Comparison of ENCODE assay signal across 8 mouse cellular contexts in genomic region chr12:16589966-16590365, GRCm38 (mm10). TPM values are rescaled to one million over a fixed set of nuclear protein-coding genes. Genes with fewer than 3 reads are reported as not detected.
DNase-seq lines count a peak whose midpoint lies in the region; ATAC-seq and TF ChIP-seq lines count a peak whose summit lies in the region.
"Had no signal": no experiment of that assay in that cellular context is flagged by ENCODE, and none has a peak within 500 bp of the region (broad histone marks: within the 10 kb centered on the region; RNA-seq: fewer than 3 reads in every experiment).

No protein-coding gene starts in this region.

- no peak for TF ChIP-seq EP300 in lung, postnatal 0 days (IDR thresholded peaks at IDR 0.05)

- no peak overlapping the region for H3K27ac ChIP-seq in cortical plate, adult 2 months (ENCODE audit: insufficient read depth, low read length)
- no peak overlapping the region for H3K27ac ChIP-seq in hindbrain, postnatal 0 days
- H3K27ac ChIP-seq in lung, postnatal 0 days (ENCODE audit: low read length) = no peak overlapping the region

- no peaks in the 10 kb centered on the region for H3K9me3 ChIP-seq in hindbrain, postnatal 0 days (ENCODE audit: low read length)
- H3K9me3 ChIP-seq in lung, postnatal 0 days (ENCODE audit: low read length) = no peaks in the 10 kb centered on the region
- H3K9me3 ChIP-seq: limb, embryonic 15.5 days had no signal

- ATAC-seq in hindbrain, postnatal 0 days = no peak
- peak; percentile 31; the same call in 1 of the 2 replicates for ATAC-seq in lung, postnatal 0 days

- no peak for TF ChIP-seq CTCF in cortical plate, adult 2 months (IDR thresholded peaks at IDR 0.05; ENCODE audit: extremely low read depth, insufficient read depth, low read length)
- TF ChIP-seq CTCF in hindbrain, postnatal 0 days (IDR thresholded peaks at IDR 0.05; ENCODE audit: low read depth) = no peak
- no peak for TF ChIP-seq CTCF in lung, postnatal 0 days (IDR thresholded peaks at IDR 0.05)

- no peak overlapping the region for H3K9ac ChIP-seq in hindbrain, postnatal 0 days (replicated peaks; ENCODE audit: low read length)
- no peak overlapping the region for H3K9ac ChIP-seq in lung, postnatal 0 days (replicated peaks; ENCODE audit: low read depth)

- H3K27me3 ChIP-seq in hindbrain, postnatal 0 days (ENCODE audit: insufficient read depth, low read length) = no peaks in the 10 kb centered on the region
- H3K27me3 ChIP-seq in lung, postnatal 0 days (replicated peaks; ENCODE audit: insufficient read depth, low read length) = no peaks in the 10 kb centered on the region
- H3K27me3 ChIP-seq: limb, embryonic 15.5 days had no signal

- H3K4me3 ChIP-seq in cortical plate, adult 2 months (ENCODE audit: insufficient read depth, low read length) = peak overlapping the region; percentile 72
- peak overlapping the region; percentile 78; the same call in 1 of the 2 replicates for H3K4me3 ChIP-seq in hindbrain, postnatal 0 days (ENCODE audit: low read length)
- H3K4me3 ChIP-seq in lung, postnatal 0 days (ENCODE audit: low read depth, low read length) = no peak overlapping the region

- H3K36me3 ChIP-seq in hindbrain, postnatal 0 days (ENCODE audit: insufficient read depth, low read length) = no peaks in the 10 kb centered on the region
- no peaks in the 10 kb centered on the region for H3K36me3 ChIP-seq in lung, postnatal 0 days (ENCODE audit: insufficient read depth, low read length)
- H3K36me3 ChIP-seq: limb, embryonic 15.5 days had no signal

- WGBS in hindbrain, postnatal 0 days = 32% methylated on average over 4 of the region's 4 CpGs
- 10% methylated on average over 4 of the region's 4 CpGs for WGBS in lung, postnatal 0 days

- peak; percentile 58 for DNase-seq in A20 (ENCODE audit: low read depth, low spot score)
- DNase-seq in hindbrain, postnatal 0 days (ENCODE audit: low spot score) = no peak
- no peak for DNase-seq in lung, postnatal 0 days (ENCODE audit: low spot score)
- no peak for DNase-seq in retina, postnatal 1 day
- DNase-seq in spleen, adult 18-20 months = no peak
- no peak for DNase-seq in gastrocnemius, postnatal 25 days

- peaks cover 10% of the 10 kb centered on the region for H3K4me1 ChIP-seq in cortical plate, adult 2 months (ENCODE audit: control insufficient read depth, insufficient read depth, low read length)
- peaks cover 27% of the 10 kb centered on the region for H3K4me1 ChIP-seq in hindbrain, postnatal 0 days (ENCODE audit: insufficient read depth, low read length)
- peaks cover 20% of the 10 kb centered on the region; the same call in 1 of the 2 replicates for H3K4me1 ChIP-seq in lung, postnatal 0 days (ENCODE audit: insufficient read depth, low read depth, low read length)

- peak overlapping the region; percentile 86; the same call in 1 of the 2 replicates for H3K4me2 ChIP-seq in hindbrain, postnatal 0 days (ENCODE audit: low read depth, low read length)
- peak overlapping the region; percentile 77 for H3K4me2 ChIP-seq in lung, postnatal 0 days (replicated peaks; ENCODE audit: low read depth, low read length)

- no peak for TF ChIP-seq POLR2A in cortical plate, adult 2 months (IDR thresholded peaks at IDR 0.05; ENCODE audit: extremely low read depth, insufficient read depth, low read length)

RNA-seq across cellular contexts. Expression of gene Lpin1, which starts 20.8 kb away (rescaled TPM):
- polyA plus RNA-seq in cortical plate, adult 2 months (2012; rRNA removed) = 18.1 and 18.9 TPM in 2 replicates
- total RNA-seq in hindbrain, postnatal 0 days (2014; rRNA removed) = 17.9 and 21.9 TPM in 2 replicates
- 9.4 and 9.8 TPM in 2 replicates for polyA plus RNA-seq in hindbrain, postnatal 0 days (2015; fragmentation: Nextera tagmentation; extraction: Ambion mirVana)
- 7.3 and 9.0 TPM in 2 replicates for polyA plus RNA-seq in lung, postnatal 0 days (2015; fragmentation: Nextera tagmentation; extraction: Ambion mirVana)
- 100 to 1,000 TPM; 174 to 193 TPM for total RNA-seq in gastrocnemius, postnatal 25 days (2021)
